Mouse (Mus musculus) bone marrow macrophage, adult 2 months (primary cell): ENCODE measurements around the gene Kmt2a. TPM values are rescaled to one million over a fixed set of nuclear protein-coding genes. Genes with fewer than 3 reads are reported as not detected.

Source experiments
- H3K27ac ChIP-seq: 2 replicates; pipeline ENCODE4 v1.5.1; 2012; ENCODE audit warnings: low read depth, low read length; ENCODE audit not compliant: insufficient read depth
- H3K4me1 ChIP-seq: 2 replicates; pipeline ENCODE4 v1.6.1; 2012; ENCODE audit warnings: low read length; ENCODE audit not compliant: control insufficient read depth, insufficient read depth
- H3K4me3 ChIP-seq: 2 replicates; pipeline ENCODE4 v1.5.1; 2012; ENCODE audit warnings: mild to moderate bottlenecking, low read length, moderate library complexity; ENCODE audit not compliant: insufficient read depth
- CTCF ChIP-seq: IDR thresholded peaks from 2 replicates; pipeline ENCODE4 v1.5.1; 2012; ENCODE audit warnings: low read depth, mild to moderate bottlenecking, low read length, moderate library complexity
- POLR2A ChIP-seq: IDR thresholded peaks from 2 replicates; pipeline ENCODE4 v1.6.1; 2012; ENCODE audit warnings: mild to moderate bottlenecking, low read depth, low read length, borderline replicate concordance
- polyA plus RNA-seq: library from polyadenylated mRNA; stranded (reverse); fragments of >200 nt; gene quantifications from 2 replicates; pipeline ENCODE4 v1.2.4, GENCODE M21; 2012; ENCODE audit not compliant: missing spikeins, insufficient read depth, insufficient read length

Kmt2a gene
- 31.6 and 32.2 TPM in 2 replicates for polyA plus RNA-seq

DNA sequence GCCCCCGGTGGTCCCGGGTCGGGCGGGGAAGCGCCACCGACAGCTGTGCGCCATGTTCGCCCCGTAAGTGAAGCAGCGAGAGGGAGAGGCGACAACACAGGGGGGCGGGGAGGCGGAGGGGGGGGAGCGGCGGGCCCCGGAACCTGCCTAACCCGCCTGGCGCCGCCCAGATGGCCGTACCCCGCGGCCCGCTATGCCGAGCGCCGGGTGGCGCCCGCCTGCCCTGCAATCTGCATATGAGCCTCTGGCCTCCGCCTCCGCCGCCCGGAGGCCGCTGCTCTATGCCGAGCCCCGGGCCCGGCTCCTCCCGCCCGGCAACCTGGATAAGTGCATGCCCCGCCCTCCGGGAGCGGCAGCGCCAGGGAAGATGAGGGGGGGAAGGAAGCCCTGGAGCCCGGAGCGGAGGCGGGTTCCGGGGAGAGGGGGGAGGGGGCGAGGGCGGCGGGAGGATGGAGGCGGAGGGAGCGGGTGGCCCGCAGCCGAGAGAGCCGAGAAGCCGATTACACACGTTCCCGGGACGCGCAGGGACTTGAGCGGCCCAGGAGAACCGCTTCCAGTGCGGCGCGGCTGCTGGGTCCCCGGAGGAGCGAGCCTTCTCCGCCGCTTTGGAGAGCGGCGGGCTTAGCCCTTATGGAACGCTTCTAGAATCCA is at the start of gene Kmt2a:
Gene Kmt2a, minus strand, starts transcription at position 76 of the 651 bp plus-strand sequence.
- peaks cover 16% of the 10 kb centered on the region for H3K4me1 ChIP-seq
- TF ChIP-seq CTCF (no peak), POLR2A (no peak)
- H3K27ac ChIP-seq, result peak within 1 kb of the TSS; percentile 87
- peak within 1 kb of the TSS; percentile 81 for H3K4me3 ChIP-seq

DNA sequence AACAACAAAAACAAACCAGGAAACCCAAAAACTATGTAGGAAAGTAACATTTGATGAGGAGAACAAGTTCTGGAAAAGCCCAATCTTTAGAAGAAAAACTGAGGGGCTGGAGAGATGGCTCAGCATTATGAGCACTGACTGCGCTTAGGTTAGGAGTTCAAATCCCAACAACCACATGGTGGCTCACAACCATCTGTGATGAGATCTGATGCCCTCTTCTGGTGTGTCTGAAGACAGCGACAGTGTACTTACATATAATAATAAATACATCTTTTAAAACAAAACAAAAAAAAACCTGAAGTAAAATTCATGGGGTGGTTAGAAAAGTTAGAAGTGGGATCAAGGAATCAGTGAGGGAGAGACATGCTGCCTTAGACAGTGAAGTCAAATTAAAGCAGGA is 40.4 kb upstream of the Kmt2a start:
- H3K27ac ChIP-seq, result peak overlapping the region; percentile 91
- TF ChIP-seq POLR2A, result no peak
- no peak for TF ChIP-seq CTCF
- H3K4me3 ChIP-seq, result peak overlapping the region; percentile 92

GRCm38 (mm10) chr9:44921123-44921468 is 40.0 kb upstream of the Kmt2a start:
- H3K4me1 ChIP-seq, result 0 out of 2 replicates have a peak, but pooled peaks cover 7% of the 10 kb centered on the region
- H3K4me3 ChIP-seq, result peak overlapping the region; percentile 92
- TF ChIP-seq CTCF (no peak), POLR2A (no peak)
- H3K27ac ChIP-seq, result peak overlapping the region; percentile 91

More for the DNA sequence above, 40.4 kb upstream of the Kmt2a start:
- H3K4me1 ChIP-seq, result 0 out of 2 replicates have a peak, but pooled peaks cover 7% of the 10 kb centered on the region

- 0 out of 2 replicates have a peak, but pooled peaks cover 7% of the 10 kb centered on the region for H3K4me1 ChIP-seq
- no peak for TF ChIP-seq POLR2A
- TF ChIP-seq CTCF, result no peak
- H3K27ac ChIP-seq, result peak within 1 kb of the TSS; percentile 91
- H3K4me3 ChIP-seq, result peak within 1 kb of the TSS; percentile 92
Measured at GRCm38 (mm10) chr9:44920374-44921122, 39.5 kb upstream of the Kmt2a start, which contains the start of gene Atp5l. Gene Atp5l (minus strand): TSS chr9:44920742.

GRCm38 (mm10) chr9:44919606-44920005 is 38.5 kb upstream of the Kmt2a start:
- Histone ChIP-seq H3K4me1 (peaks cover 12% of the 10 kb centered on the region; the same call in 1 of the 2 replicates), H3K27ac (no peak overlapping the region), H3K4me3 (peak overlapping the region; percentile 92)
- TF ChIP-seq POLR2A (no peak), CTCF (no peak)

DNA sequence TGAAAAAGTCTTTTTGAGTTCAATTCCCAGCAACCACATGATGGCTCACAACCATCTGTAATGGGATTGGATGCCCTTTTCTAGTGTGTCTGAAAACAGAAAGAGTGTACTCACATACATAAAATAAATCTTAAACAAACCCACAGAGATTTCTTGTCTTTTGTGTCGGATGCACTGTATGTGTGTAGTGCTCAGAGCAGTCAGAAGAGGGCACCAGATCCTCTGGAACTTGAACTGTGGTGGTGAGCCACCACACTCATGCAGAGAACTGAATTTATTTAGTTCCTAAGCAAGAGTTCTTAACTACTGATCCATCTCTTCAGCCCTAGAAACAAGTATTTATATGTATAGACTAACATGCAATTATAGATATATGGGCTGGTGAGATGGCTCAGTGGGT is 35.1 kb upstream of the Kmt2a start:
- Histone ChIP-seq H3K27ac (no peak overlapping the region), H3K4me3 (no peak overlapping the region), H3K4me1 (peaks cover 6% of the 10 kb centered on the region; the same call in 1 of the 2 replicates)
- TF ChIP-seq POLR2A (no peak), CTCF (no peak)

DNA sequence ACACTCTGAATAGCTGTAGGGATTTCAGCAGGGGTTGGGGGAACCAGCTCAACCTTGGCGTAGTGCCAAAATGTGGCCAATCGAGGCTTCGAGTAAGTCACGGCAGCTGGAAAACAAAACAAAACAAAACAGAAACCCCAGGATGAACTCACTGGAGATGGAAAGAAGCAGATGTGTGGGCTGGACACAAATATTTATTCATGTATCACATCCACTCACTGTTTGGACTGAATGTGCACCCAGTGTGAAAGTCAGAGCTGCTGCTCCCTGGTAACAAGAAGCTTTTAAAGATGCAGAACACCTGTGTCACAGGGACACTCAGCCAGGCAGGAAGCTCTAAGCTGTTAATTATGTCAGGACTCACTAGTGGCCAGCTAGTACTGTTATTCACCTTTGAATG is 33.6 kb upstream of the Kmt2a start:
- Histone ChIP-seq H3K4me3 (no peak overlapping the region), H3K4me1 (peaks cover 6% of the 10 kb centered on the region; the same call in 1 of the 2 replicates), H3K27ac (no peak overlapping the region)
- no peak for TF ChIP-seq POLR2A
- no peak for TF ChIP-seq CTCF

DNA sequence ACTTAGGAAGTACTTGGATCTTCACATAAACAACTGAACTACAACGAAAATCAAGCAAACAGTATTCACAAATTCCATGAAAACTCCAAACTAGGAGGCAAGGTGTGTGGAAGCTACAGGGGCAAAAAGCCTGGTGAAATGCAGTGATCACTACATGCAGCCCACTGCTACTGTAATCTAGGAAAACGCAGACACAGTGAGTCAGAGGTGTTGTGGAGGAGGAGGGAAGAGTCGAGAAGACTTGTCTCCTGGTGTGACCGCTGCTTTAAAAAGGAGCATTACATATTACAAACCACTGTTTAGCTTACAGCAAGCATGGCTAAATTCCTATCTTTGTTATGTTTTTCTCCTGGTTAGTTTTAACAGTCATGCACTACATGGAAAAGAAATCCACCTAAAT is 30.3 kb upstream of the Kmt2a start:
- H3K4me3 ChIP-seq, result no peak overlapping the region
- peaks cover 8% of the 10 kb centered on the region for H3K4me1 ChIP-seq
- TF ChIP-seq CTCF, result no peak
- no peak for TF ChIP-seq POLR2A
- H3K27ac ChIP-seq, result no peak overlapping the region

GRCm38 (mm10) chr9:44905620-44906019 is 24.5 kb upstream of the Kmt2a start:
- peak overlapping the region; percentile 35; the same call in 1 of the 2 replicates for H3K27ac ChIP-seq
- TF ChIP-seq POLR2A (no peak), CTCF (no peak)
- no peak overlapping the region for H3K4me3 ChIP-seq
- H3K4me1 ChIP-seq, result peaks cover 22% of the 10 kb centered on the region

GRCm38 (mm10) chr9:44904964-44905363 is 23.9 kb upstream of the Kmt2a start:
- Histone ChIP-seq H3K4me3 (no peak overlapping the region), H3K27ac (peak overlapping the region; percentile 35; the same call in 1 of the 2 replicates), H3K4me1 (peaks cover 22% of the 10 kb centered on the region)
- no peak for TF ChIP-seq CTCF
- TF ChIP-seq POLR2A, result no peak
